13 mouse cellular contexts compared by ENCODE assay signal in genomic region chr1:194345304-194346033, GRCm38 (mm10).
DNase-seq lines count a peak whose midpoint lies in the region.
"Had no signal": no experiment of that assay in that cellular context is flagged by ENCODE, and none has a peak within 500 bp of the region (broad histone marks: within the 10 kb centered on the region; RNA-seq: fewer than 3 reads in every experiment).

No protein-coding gene starts in this region.

- DNase-seq in adrenal gland, adult 2 months = peak; percentile 42
- no peak for DNase-seq in adrenal gland, postnatal 25 days
- DNase-seq in heart, adult 11 months = peak; percentile 89
- DNase-seq in heart, postnatal 4 days = no peak
- DNase-seq in lung, postnatal 10 days = peak; percentile 16
- DNase-seq in lung, postnatal 14 days = no peak
- no peak for DNase-seq in right cerebral cortex, postnatal 10 days (ENCODE audit: low spot score in 2 of 2)
- DNase-seq: B cell, adult 2 months; cerebellum, adult 11-12 months; cerebellum, adult 9-10 months; cerebellum, postnatal 25 days; gastrocnemius, postnatal 10 days; heart, postnatal 36 days had no signal

Comparison
In these comparisons a context has a peak if more than half of its experiments do, and no peak if none do; other contexts are left out.
1. DNase-seq: peak in adrenal gland, adult 2 months (single experiment), heart, adult 11 months (single experiment) and lung, postnatal 10 days (single experiment); none in adrenal gland, postnatal 25 days (single experiment), heart, postnatal 4 days (single experiment), lung, postnatal 14 days (single experiment) and right cerebral cortex, postnatal 10 days (0 of 2).